Mouse (Mus musculus) stomach, postnatal 0 days (tissue): ENCODE results near the gene Hcrtr1.
A peak's percentile ranks its signal among the peaks of the same experiment; 100 is the strongest.

Source experiments
- CTCF ChIP-seq: IDR thresholded peaks from 2 replicates; pipeline ENCODE4 v1.5.1; 2016; ENCODE audit warnings: antibody characterized with exemption, low read depth, mild to moderate bottlenecking, moderate library complexity
- EP300 ChIP-seq: optimal IDR thresholded peaks from 2 replicates; pipeline ENCODE3; 2016; ENCODE audit warnings: antibody characterized with exemption

DNA sequence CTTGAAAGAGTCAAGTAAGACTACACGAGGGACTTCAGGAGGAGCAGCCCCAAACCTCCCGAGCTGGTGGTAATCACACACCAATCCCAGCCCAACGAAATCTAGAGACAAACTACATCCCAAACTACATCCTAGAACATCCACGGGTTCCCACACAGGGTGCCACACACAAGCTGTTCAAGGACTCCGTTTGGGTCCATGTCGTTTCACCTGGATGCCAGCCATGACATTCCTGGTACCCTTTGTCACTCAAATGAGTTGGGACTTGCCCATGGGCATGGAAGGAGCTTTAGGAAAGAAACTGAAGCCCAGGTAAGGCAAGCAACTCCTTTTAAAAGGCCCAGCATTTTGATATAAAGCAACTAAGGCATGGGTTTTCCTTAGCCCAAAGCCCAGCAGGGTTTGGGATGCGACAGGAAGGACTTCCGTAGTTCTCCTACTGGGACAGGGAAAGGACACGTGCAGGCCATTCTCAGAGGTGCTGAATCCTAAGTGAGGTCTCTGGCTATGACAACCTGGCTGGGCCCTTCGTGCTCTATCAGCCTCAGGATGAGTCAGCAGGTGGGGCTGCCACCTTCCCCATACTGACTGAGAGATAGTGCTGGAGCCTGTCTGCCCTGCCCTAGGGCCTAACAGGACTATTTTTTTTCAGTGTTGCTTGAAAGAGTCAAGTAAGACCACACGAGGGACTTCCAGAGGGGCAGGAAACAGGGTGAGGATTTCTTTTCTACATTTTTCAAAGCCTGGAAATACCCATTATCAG lies 34.1 kb upstream of the Hcrtr1 start:
- peak; percentile 9; the same call in 1 of the 2 replicates for TF ChIP-seq CTCF
- no peak for TF ChIP-seq EP300
